Mouse (Mus musculus) cerebellum, adult 2 months (tissue): ENCODE data around the gene Mb21d2.

Experiments
- CTCF ChIP-seq: fragments of 200-500 bp; IDR thresholded peaks from 2 replicates; pipeline ENCODE4 v1.5.1; 2011; ENCODE audit warnings: low read depth, mild to moderate bottlenecking, control low read depth, low read length, moderate library complexity, borderline replicate concordance; ENCODE audit not compliant: insufficient read depth
- POLR2A ChIP-seq: fragments of 200-500 bp; IDR thresholded peaks from 2 replicates; pipeline ENCODE4 v1.6.1; 2011; ENCODE audit warnings: low read length, control low read depth, borderline replicate concordance; ENCODE audit not compliant: insufficient read depth

DNA sequence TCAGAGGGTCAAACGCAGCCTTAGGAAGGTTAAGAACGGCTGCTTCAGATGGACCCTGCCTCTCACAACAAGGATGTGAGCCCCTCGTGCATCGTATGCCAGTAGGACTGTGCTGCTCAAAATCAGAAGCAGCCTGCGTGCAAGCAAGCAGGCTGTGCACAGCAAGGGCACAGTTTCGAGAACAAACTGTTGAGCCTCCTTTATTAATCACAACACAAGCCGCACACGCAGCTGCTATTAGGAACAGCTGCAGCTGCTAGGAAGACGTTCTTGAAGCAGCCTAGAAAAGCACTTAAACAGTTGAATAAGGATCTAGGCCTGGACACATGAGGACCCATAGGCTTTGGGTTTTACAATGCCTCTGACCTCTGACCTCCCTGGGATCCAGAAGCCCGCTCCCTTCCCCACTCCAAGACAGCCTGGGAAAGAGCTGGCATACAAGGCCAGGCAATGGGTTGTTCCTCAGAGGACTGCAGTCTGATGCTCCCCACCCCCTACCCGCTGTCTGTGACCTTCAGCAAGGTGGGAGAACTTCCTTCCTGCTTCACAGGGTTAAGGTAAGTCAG, 10.1 kb downstream of the Mb21d2 start:
- TF ChIP-seq CTCF, result no peak
- no peak for TF ChIP-seq POLR2A
